Mouse (Mus musculus) intestine, embryonic 14.5 days (tissue): ENCODE results near the gene Ckap4. TPM values are rescaled to one million over a fixed set of nuclear protein-coding genes. Genes with fewer than 3 reads are reported as not detected.
"Not testable (repeated sequence)": the region's sequence is repeated elsewhere in the genome, so short reads cannot be mapped to it uniquely, and the experiment has no call there.

Experiments
- ATAC-seq: fragments of 200-750 bp; cut with Nextera tagmentation; replicated peaks from 2 replicates; pipeline ENCODE4 v1.8.0; 2017; ENCODE audit warnings: low read depth, moderate number of reproducible peaks, moderate TSS enrichment, moderate library complexity; ENCODE audit not compliant: low FRiP score, low TSS enrichment
- DNase-seq: peaks from one replicate; pipeline ENCODE4 v3.0.0-alpha.2; 2018; ENCODE audit warnings: low spot score
- H3K27ac ChIP-seq: fragments of 300-500 bp; sonication (generic); 2 replicates; pipeline ENCODE4 v1.5.1; 2014; ENCODE audit warnings: low read depth, mild to moderate bottlenecking, control low read depth
- H3K27me3 ChIP-seq: fragments of 300-500 bp; sonication (generic); replicated peaks from 2 replicates; pipeline ENCODE4 v1.6.1; 2014; ENCODE audit warnings: low read length, control low read depth; ENCODE audit not compliant: control insufficient read depth, insufficient read depth
- H3K36me3 ChIP-seq: fragments of 300-500 bp; sonication (generic); 2 replicates; pipeline ENCODE4 v1.6.1; 2014; ENCODE audit warnings: low read length, control low read depth; ENCODE audit not compliant: control insufficient read depth, insufficient read depth
- H3K4me1 ChIP-seq: fragments of 300-500 bp; sonication (generic); replicated peaks from 2 replicates; pipeline ENCODE4 v1.6.1; 2014; ENCODE audit warnings: low read length, control low read depth, mixed read lengths; ENCODE audit not compliant: control insufficient read depth, insufficient read depth
- H3K4me2 ChIP-seq: fragments of 300-500 bp; sonication (generic); 2 replicates; pipeline ENCODE4 v1.6.1; 2014; ENCODE audit warnings: low read length
- H3K4me3 ChIP-seq: fragments of 300-500 bp; sonication (generic); 2 replicates; pipeline ENCODE4 v1.5.1; 2014; ENCODE audit warnings: low read depth, low read length, control low read depth, mixed read lengths
- H3K9ac ChIP-seq: fragments of 300-500 bp; sonication (generic); 2 replicates; pipeline ENCODE4 v1.6.1; 2014; ENCODE audit warnings: mild to moderate bottlenecking, low read length
- H3K9me3 ChIP-seq: fragments of 300-500 bp; sonication (generic); 2 replicates; pipeline ENCODE4 v1.6.1; 2016; ENCODE audit warnings: low read length, control low read depth; ENCODE audit not compliant: control insufficient read depth
- WGBS: fragments of 180-500 bp; shearing (Covaris S2); extraction: QIAGEN DNeasy Blood & Tissue Kit; methylation state at CpG from one replicate; pipeline ENCODE4 v1.1.7; 2014; 5-methylcytosine and 5-hydroxymethylcytosine counted together
- polyA plus RNA-seq: library from polyadenylated mRNA; unstranded; fragments of >200 nt; fragmentation: Nextera tagmentation; extraction: Ambion mirVana; gene quantifications from 2 replicates; pipeline ENCODE4 v1.2.1, GENCODE M21; 2014

Gene Ckap4
- polyA plus RNA-seq, 1 experiment from 2014 or later: 82.2 TPM

DNA sequence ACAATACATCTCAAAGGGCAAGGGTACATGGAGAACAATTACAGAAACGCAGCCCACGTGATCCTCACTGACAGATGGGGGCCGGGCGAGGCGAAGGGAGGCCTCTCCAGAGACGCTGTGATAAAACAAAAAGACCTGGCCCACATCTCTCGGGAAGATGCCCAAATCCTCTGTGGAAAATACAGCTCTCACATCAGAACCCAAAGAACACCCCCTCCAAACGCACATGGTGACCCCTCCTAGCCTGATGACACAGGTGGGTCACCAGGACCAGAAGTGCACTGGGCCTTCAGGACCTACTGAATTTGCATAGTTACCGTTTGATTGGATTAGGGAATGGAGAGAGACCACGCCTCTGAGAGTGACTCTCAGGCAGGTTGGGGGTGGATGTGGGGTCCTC is 7.4 kb downstream of the Ckap4 start:
- peaks cover 50% of the 10 kb centered on the region for H3K36me3 ChIP-seq
- H3K4me2 ChIP-seq: no peak overlapping the region
- H3K4me1 ChIP-seq: peaks cover 12% of the 10 kb centered on the region
- no peaks in the 10 kb centered on the region for H3K27me3 ChIP-seq
- no peak overlapping the region for H3K9ac ChIP-seq
- no peak for ATAC-seq
- no peak for DNase-seq
- 80% methylated on average over 10 of the region's 10 CpGs for WGBS
- H3K4me3 ChIP-seq: no peak overlapping the region
- no peak overlapping the region for H3K27ac ChIP-seq
- H3K9me3 ChIP-seq: no peaks in the 10 kb centered on the region

- H3K36me3 ChIP-seq: peaks cover 42% of the 10 kb centered on the region
- no peaks in the 10 kb centered on the region for H3K9me3 ChIP-seq
- WGBS: 49% methylated on average over 10 of the region's 10 CpGs
- no peak for DNase-seq
- H3K27me3 ChIP-seq: no peaks in the 10 kb centered on the region
- no peaks in the 10 kb centered on the region for H3K4me1 ChIP-seq
- H3K4me3 ChIP-seq: no peak overlapping the region
- H3K27ac ChIP-seq: no peak overlapping the region
- H3K4me2 ChIP-seq: no peak overlapping the region
- H3K9ac ChIP-seq: no peak overlapping the region
- ATAC-seq: no peak
These were observed 10.2 kb downstream of the Ckap4 start for GRCm38 (mm10) chr10:84523682-84524081.

- DNase-seq: no peak
- no peak overlapping the region for H3K27ac ChIP-seq
- H3K36me3 ChIP-seq: no peaks in the 10 kb centered on the region
These were observed 17.4 kb downstream of the Ckap4 start for GRCm38 (mm10) chr10:84516414-84516927.

DNA sequence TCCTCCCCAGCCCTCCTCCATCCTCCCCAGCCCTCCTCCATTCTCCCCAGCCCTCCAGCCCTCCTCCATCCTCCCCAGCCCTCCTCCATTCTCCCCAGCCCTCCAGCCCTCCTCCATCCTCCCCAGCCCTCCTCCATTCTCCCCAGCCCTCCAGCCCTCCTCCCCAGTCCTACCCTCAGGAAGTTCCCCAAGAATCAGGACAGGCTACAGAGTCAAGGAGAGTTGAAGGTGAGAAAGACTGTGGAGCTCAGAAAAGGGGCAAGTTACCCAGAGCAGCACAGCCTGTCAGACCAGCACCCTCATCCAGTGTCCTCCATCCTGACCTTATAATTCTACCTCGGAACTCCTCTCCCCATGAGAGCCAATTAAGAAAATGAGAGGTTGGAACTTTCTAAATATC is 17.9 kb downstream of the Ckap4 start:
- not testable (repeated sequence) for H3K27ac ChIP-seq, H3K4me2 ChIP-seq, H3K4me3 ChIP-seq, H3K36me3 ChIP-seq, H3K9ac ChIP-seq, DNase-seq, H3K27me3 ChIP-seq, H3K4me1 ChIP-seq, H3K9me3 ChIP-seq
- peak; percentile 37; the same call in 1 of the 2 replicates for ATAC-seq
- 67% methylated on average over 1 of the region's 1 CpGs for WGBS

More at GRCm38 (mm10) chr10:84516414-84516927, 17.4 kb downstream of the Ckap4 start:
- peak; percentile 68 for ATAC-seq
- Histone ChIP-seq H3K4me3 (no peak overlapping the region), H3K4me1 (no peaks in the 10 kb centered on the region), H3K4me2 (no peak overlapping the region), H3K9me3 (no peaks in the 10 kb centered on the region), H3K9ac (no peak overlapping the region), H3K27me3 (no peaks in the 10 kb centered on the region)
- WGBS: 57% methylated on average over 11 of the region's 11 CpGs

DNA sequence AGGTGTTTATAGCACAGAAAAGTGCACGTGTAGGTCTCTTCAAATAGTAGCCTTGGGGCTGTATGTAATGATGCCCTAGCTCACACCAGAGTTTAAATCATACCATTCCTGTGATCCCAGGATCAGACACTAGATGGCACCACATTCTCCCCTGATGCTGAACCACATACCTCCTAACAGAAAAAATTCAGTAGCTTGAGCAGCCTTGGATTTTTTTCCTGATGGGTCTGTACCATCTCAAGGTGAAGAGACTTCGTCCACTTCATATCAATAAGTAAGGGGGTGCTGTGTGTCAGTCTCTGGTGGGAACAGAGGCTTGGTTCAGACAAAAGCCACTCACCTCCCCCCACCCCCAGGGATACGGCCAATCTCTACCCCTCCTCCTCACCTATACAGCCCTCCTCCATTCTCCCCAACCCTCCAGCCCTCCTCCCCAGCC is 18.3 kb downstream of the Ckap4 start:
- WGBS: 27% methylated on average over 3 of the region's 3 CpGs
- H3K9me3 ChIP-seq: no peaks in the 10 kb centered on the region

DNA sequence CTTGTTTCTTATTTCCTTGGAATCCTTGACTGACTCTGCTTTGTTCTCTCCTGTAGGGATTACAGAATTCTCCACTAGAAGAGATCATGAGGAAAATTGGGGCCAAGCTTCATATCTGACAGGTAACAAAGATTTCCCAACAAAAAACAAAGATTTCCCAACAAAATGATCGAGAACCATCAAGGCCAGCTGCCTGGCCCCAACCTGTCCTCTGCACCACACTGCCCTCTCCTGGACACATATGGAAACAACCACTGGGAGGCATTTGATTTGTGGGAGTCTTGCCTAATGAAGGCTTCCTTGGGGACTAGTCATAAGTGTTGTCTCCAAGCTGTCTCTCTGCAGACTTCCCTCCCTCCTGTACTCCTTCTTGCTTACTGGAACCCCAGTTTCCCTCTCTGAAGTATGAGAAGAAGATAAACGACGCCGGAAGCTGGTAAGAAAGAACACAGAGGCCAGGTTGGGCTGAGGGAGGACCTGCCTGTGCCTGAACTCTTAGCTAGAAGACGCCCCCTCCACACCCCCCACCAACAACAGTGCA is 19.8 kb downstream of the Ckap4 start:
- H3K27me3 ChIP-seq: no peaks in the 10 kb centered on the region
- no peaks in the 10 kb centered on the region for H3K9me3 ChIP-seq
- H3K4me3 ChIP-seq: no peak overlapping the region
- H3K4me1 ChIP-seq: no peaks in the 10 kb centered on the region
- H3K27ac ChIP-seq: no peak overlapping the region
- ATAC-seq (no peak), DNase-seq (peak; percentile 76)
- 47% methylated on average over 5 of the region's 5 CpGs for WGBS
- no peak overlapping the region for H3K9ac ChIP-seq
- H3K4me2 ChIP-seq: no peak overlapping the region
- no peaks in the 10 kb centered on the region for H3K36me3 ChIP-seq

More for the DNA sequence above, 18.3 kb downstream of the Ckap4 start:
- H3K4me3 ChIP-seq: no peak overlapping the region
- H3K9ac ChIP-seq: no peak overlapping the region
- ATAC-seq (peak; percentile 46; the same call in 1 of the 2 replicates), DNase-seq (peak; percentile 90)
- no peak overlapping the region for H3K4me2 ChIP-seq
- H3K36me3 ChIP-seq: no peaks in the 10 kb centered on the region
- no peaks in the 10 kb centered on the region for H3K4me1 ChIP-seq
- no peak overlapping the region for H3K27ac ChIP-seq
- H3K27me3 ChIP-seq: no peaks in the 10 kb centered on the region

DNA sequence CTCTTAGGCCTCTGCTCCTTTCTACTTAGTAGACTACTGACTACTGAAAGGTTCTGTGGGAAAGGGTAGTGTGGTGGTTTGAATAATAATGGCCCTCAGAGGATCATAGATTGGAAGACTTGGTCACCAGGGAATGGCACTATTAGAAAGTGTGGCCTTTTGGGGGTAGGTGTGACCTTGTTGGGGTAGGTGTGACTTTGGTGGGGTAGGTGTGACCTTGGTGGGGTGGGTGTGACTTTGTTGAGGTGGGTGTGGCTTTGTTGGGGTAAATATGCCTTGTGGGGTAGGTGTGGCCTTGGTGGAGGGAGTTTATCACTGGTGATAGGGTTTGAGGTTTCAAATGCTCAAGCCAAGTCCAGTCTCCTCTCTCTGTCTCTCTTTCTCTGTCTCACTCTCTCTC is 21.1 kb downstream of the Ckap4 start:
- ATAC-seq (no peak), DNase-seq (no peak)
- H3K36me3 ChIP-seq: no peaks in the 10 kb centered on the region
- H3K9ac ChIP-seq: no peak overlapping the region
- no peaks in the 10 kb centered on the region for H3K27me3 ChIP-seq
- H3K4me1 ChIP-seq: no peaks in the 10 kb centered on the region
- H3K27ac ChIP-seq: no peak overlapping the region
- H3K9me3 ChIP-seq: no peaks in the 10 kb centered on the region
- no peak overlapping the region for H3K4me2 ChIP-seq
- H3K4me3 ChIP-seq: no peak overlapping the region

GRCm38 (mm10) chr10:84508603-84509002 is 25.3 kb downstream of the Ckap4 start:
- Histone ChIP-seq H3K27ac (no peak overlapping the region), H3K4me3 (no peak overlapping the region), H3K9me3 (no peaks in the 10 kb centered on the region), H3K4me1 (no peaks in the 10 kb centered on the region), H3K27me3 (no peaks in the 10 kb centered on the region), H3K36me3 (no peaks in the 10 kb centered on the region), H3K9ac (no peak overlapping the region), H3K4me2 (no peak overlapping the region)
- DNase-seq: no peak
- ATAC-seq: no peak
- WGBS: 73% methylated on average over 1 of the region's 1 CpGs

GRCm38 (mm10) chr10:84498867-84499266 is 35.0 kb downstream of the Ckap4 start:
- no peak overlapping the region for H3K4me2 ChIP-seq
- ATAC-seq (no peak), DNase-seq (no peak)
- no peaks in the 10 kb centered on the region for H3K27me3 ChIP-seq
- 33% methylated on average over 2 of the region's 2 CpGs for whole genome bisulfite sequencing
- H3K4me1 ChIP-seq: no peaks in the 10 kb centered on the region
- H3K9me3 ChIP-seq: no peaks in the 10 kb centered on the region
- no peak overlapping the region for H3K27ac ChIP-seq
- H3K4me3 ChIP-seq: no peak overlapping the region
- H3K36me3 ChIP-seq: no peaks in the 10 kb centered on the region
- no peak overlapping the region for H3K9ac ChIP-seq
